Mouse (Mus musculus) liver, embryonic 15.5 days (tissue): Measurements from ENCODE around the gene Sv2c. TPM values are rescaled to one million over a fixed set of nuclear protein-coding genes. Genes with fewer than 3 reads are reported as not detected.

ENCODE experiments used
- ATAC-seq: fragments of 200-750 bp; cut with Nextera tagmentation; 2 replicates; pipeline ENCODE4 v1.8.0; 2017; ENCODE audit warnings: moderate number of reproducible peaks, mild to moderate bottlenecking, moderate library complexity; ENCODE audit not compliant: insufficient read depth
- H3K27ac ChIP-seq: fragments of 300-500 bp; sonication (generic); replicated peaks from 2 replicates; pipeline ENCODE4 v1.5.1; 2015; ENCODE audit warnings: mild to moderate bottlenecking, inconsistent platforms
- H3K27me3 ChIP-seq: fragments of 300-500 bp; sonication (generic); 2 replicates; pipeline ENCODE4 v1.6.1; 2015; ENCODE audit warnings: mild to moderate bottlenecking, inconsistent platforms
- H3K36me3 ChIP-seq: fragments of 300-500 bp; sonication (generic); replicated peaks from 2 replicates; pipeline ENCODE4 v1.6.1; 2015; ENCODE audit warnings: moderate library complexity, mild to moderate bottlenecking, inconsistent platforms
- H3K4me1 ChIP-seq: fragments of 300-500 bp; sonication (generic); replicated peaks from 2 replicates; pipeline ENCODE4 v1.6.1; 2015; ENCODE audit warnings: inconsistent platforms
- H3K4me2 ChIP-seq: fragments of 300-500 bp; sonication (generic); 2 replicates; pipeline ENCODE4 v1.6.1; 2015; ENCODE audit warnings: moderate library complexity, mild to moderate bottlenecking, inconsistent platforms
- H3K4me3 ChIP-seq: fragments of 300-500 bp; sonication (generic); replicated peaks from 2 replicates; pipeline ENCODE4 v1.5.1; 2015; ENCODE audit warnings: mild to moderate bottlenecking, inconsistent platforms
- H3K9ac ChIP-seq: fragments of 300-500 bp; sonication (generic); 2 replicates; pipeline ENCODE4 v1.6.1; 2015; ENCODE audit warnings: moderate library complexity, mild to moderate bottlenecking, inconsistent platforms
- H3K9me3 ChIP-seq: fragments of 300-500 bp; sonication (generic); replicated peaks from 2 replicates; pipeline ENCODE4 v1.6.1; 2016; ENCODE audit warnings: inconsistent platforms
- WGBS: fragments of 180-500 bp; shearing (Covaris S2); methylation state at CpG from one replicate; pipeline ENCODE4 v1.1.7; 2015; ENCODE audit warnings: mixed read lengths; ENCODE audit not compliant: insufficient replicate concordance; 5-methylcytosine and 5-hydroxymethylcytosine counted together
- polyA plus RNA-seq: library from polyadenylated mRNA; unstranded; fragments of >200 nt; fragmentation: Nextera tagmentation; extraction: Ambion mirVana; gene quantifications from 2 replicates; pipeline ENCODE4 v1.2.1, GENCODE M21; 2015

Gene Sv2c
- 0.08 and 0.15 TPM in 2 replicates for polyA plus RNA-seq

DNA sequence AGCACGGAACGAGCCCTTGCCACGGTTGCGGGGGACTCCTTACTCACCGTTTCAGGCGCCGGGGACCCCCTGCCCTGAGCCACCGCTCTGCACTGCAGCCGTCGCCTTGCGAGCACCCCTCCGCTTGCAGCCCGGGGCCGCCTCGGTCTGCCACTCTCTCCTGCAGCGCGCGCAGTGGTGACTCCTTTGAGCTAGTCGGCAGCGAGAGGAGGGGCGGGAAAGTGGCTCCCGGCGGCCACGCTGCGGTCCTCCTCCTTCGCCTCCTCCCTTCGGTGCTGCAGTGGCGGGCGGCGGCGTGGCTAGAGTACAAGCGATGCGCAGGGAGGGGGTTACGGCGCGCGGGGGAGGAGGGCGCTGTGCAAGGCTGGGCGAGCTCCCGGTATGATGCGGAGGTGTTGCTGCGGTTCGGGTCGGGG lies at the start of gene Sv2c:
TSS of gene Sv2c (minus strand) at position 177 of the 416 bp plus-strand sequence.
- H3K9me3 ChIP-seq: no peaks in the 10 kb centered on the region
- no peaks in the 10 kb centered on the region for H3K4me1 ChIP-seq
- no peak within 1 kb of the TSS for H3K9ac ChIP-seq
- peaks cover 75% of the 10 kb centered on the region for H3K27me3 ChIP-seq
- no peak for ATAC-seq
- WGBS: 1% methylated on average over 43 of the region's 44 CpGs
- no peak within 1 kb of the TSS for H3K27ac ChIP-seq
- H3K4me2 ChIP-seq: peak within 1 kb of the TSS; percentile 18; the same call in 1 of the 2 replicates
- 0 out of 2 replicates have a peak within 1 kb of the TSS, but pooled peaks have one; percentile 5 for H3K4me3 ChIP-seq
- H3K36me3 ChIP-seq: no peaks in the 10 kb centered on the region

DNA sequence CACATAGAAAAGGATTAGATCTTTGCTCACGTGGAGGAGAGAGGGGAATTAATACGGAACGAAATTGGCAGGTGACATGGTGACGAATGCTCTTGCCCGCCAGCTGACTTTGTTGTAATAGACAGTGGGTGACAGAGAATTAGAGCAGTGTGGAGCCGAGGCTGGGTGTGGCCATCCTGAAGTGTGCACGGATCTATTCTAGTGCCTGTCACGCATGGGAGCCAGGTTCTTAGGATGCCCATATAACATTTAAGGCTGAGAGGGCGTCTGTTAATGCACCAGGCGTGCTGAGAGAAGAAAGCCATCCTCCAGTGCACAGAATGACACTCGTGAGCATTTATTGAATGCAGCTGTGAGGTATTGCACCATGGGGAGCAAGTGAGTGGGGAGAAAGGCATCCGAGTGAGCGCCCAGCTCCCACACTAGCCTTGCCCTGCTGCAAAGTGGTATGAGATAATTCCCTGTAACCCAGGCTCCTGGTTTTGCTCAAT lies 48.3 kb upstream of the Sv2c start:
- Histone ChIP-seq H3K27ac (no peak overlapping the region), H3K9ac (no peak overlapping the region), H3K9me3 (no peaks in the 10 kb centered on the region), H3K4me1 (no peaks in the 10 kb centered on the region), H3K36me3 (no peaks in the 10 kb centered on the region), H3K4me3 (no peak overlapping the region), H3K27me3 (no peaks in the 10 kb centered on the region), H3K4me2 (no peak overlapping the region)
- 62% methylated on average over 13 of the region's 13 CpGs for WGBS
- ATAC-seq: no peak

DNA sequence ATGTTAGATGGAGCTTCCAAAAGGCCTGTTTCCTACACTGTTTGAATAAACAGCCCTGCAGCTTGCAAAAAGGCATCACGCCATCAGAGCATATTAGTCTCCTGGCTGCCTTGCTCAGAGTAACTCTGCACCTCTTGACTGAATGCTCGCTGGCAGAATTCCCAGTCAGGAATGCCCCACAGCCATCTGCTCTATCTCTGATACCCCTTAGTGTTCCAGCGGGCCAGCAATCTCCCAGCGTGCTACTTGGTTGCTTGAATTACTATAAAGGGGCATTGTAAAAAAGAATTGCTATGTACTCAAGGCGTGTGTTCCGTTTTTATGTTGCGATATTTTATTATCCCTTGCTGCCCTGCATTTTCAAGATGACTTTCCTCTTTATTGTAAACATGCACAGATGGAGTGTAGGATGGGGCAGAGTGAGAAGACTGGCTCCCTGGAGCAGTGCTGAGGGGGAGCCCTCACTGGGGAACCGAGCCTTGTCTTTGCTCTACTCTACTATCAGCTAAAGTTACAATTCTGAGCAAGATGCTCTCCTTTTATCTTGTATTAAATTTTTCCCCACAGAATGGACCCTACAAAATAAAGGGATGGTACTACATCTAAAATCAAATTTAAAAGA lies 43.3 kb upstream of the Sv2c start:
- 65% methylated on average over 8 of the region's 8 CpGs for WGBS
- ATAC-seq: no peak
- H3K9me3 ChIP-seq: no peaks in the 10 kb centered on the region
- no peak overlapping the region for H3K4me2 ChIP-seq
- H3K27ac ChIP-seq: no peak overlapping the region
- no peaks in the 10 kb centered on the region for H3K36me3 ChIP-seq
- no peaks in the 10 kb centered on the region for H3K4me1 ChIP-seq
- H3K4me3 ChIP-seq: no peak overlapping the region
- H3K9ac ChIP-seq: no peak overlapping the region
- no peaks in the 10 kb centered on the region for H3K27me3 ChIP-seq

DNA sequence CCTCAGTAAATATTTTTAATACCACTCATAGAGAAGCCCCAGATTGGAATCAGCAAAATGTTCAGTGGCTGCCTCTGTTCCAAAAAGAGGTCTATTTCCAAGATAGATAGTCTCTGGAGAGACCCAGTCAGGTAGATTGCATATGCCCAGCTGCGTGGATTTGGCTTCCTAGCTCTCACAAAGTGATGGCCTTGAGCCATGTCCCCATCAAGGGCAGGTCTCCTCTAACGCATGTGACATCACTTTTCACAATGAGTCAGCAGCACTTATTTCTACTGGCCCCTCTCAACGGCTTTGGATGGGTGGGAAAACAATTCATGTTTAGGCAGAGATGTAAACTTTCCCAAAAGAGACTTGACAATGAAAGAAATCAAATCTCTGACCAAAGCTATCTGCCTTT lies 41.3 kb upstream of the Sv2c start:
- H3K4me2 ChIP-seq: no peak overlapping the region
- H3K9ac ChIP-seq: no peak overlapping the region
- H3K27ac ChIP-seq: no peak overlapping the region
- H3K4me1 ChIP-seq: no peaks in the 10 kb centered on the region
- H3K27me3 ChIP-seq: no peaks in the 10 kb centered on the region
- H3K36me3 ChIP-seq: no peaks in the 10 kb centered on the region
- no peak for ATAC-seq
- WGBS: 44% methylated on average over 3 of the region's 3 CpGs
- no peak overlapping the region for H3K4me3 ChIP-seq
- no peaks in the 10 kb centered on the region for H3K9me3 ChIP-seq

DNA sequence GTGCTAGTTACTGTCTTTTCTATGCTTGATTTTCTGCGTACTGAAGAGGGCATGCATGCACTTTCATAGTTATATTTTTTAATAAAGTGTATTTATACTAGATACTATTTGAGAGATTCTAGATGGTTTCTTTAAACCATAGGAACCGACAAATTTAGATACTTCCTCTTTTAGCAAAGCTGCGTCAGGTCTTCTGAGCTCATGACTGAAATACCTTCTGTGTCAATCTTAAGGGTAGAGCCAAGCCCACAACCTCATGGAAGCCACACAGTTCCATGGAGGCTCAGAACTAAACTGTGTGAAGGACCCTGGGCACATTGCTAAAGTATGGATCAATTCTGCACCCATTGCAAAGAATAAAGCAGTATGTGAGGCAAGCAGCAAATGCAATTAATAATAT lies 39.9 kb upstream of the Sv2c start:
- Histone ChIP-seq H3K27ac (no peak overlapping the region), H3K36me3 (no peaks in the 10 kb centered on the region), H3K4me2 (no peak overlapping the region), H3K4me3 (no peak overlapping the region), H3K27me3 (no peaks in the 10 kb centered on the region), H3K9me3 (no peaks in the 10 kb centered on the region), H3K9ac (no peak overlapping the region), H3K4me1 (no peaks in the 10 kb centered on the region)
- ATAC-seq: no peak
- 36% methylated on average over 3 of the region's 3 CpGs for WGBS

DNA sequence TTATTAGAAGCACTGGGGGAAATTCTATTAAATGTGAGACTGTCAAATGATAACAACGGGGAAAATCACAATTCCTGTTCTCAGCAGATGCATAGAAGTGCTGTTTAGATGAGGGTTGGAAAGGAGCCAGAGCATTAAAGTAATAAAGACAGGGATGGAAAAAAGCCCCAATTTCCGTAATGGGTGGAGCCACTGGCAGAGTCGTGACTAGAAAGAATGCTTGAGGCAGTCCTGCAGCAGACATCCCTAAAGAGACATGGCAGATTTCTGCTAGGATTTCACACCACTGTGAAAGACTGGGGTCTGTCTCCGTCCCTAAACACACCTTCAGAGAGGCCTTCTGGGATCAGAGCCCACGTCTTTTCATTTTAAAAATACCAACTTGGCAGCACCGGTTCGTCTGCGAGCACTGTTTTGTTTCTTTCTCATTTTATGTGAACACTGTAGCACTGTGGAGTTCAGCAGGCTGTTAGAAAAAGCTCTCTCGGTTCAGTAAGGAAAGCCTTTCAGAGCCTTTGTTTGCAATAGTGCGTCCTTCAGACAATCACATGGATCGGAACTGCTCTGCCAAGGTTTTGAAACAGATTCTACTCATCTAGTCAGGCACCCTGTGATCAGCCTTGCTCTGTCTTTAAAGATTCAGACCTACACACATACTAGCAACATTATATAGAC lies 36.8 kb upstream of the Sv2c start:
- Histone ChIP-seq H3K36me3 (no peaks in the 10 kb centered on the region), H3K9me3 (no peaks in the 10 kb centered on the region), H3K4me1 (no peaks in the 10 kb centered on the region), H3K4me3 (no peak overlapping the region), H3K9ac (no peak overlapping the region), H3K27ac (no peak overlapping the region), H3K4me2 (no peak overlapping the region), H3K27me3 (no peaks in the 10 kb centered on the region)
- ATAC-seq: no peak
- WGBS: 59% methylated on average over 11 of the region's 11 CpGs

DNA sequence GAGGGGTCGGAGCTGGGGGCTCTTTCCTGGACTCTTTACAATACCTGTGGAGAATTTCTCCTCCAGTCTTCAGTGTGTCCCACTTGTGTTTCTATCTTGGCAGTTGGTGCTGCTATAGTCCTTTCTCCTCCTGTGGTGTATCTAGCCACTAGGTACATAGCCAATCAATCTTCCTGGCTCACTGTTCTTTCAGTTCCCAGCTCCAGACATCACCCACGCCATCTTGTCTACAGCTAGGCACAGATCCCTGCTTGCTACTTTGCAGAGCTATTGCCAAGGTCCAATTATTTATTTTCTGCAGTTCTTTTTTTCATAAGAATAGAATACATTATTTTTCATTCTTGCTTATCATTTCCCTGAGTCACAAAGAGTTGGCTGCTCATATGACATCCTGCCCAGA lies 34.2 kb upstream of the Sv2c start:
- no peak for ATAC-seq
- Histone ChIP-seq H3K4me3 (no peak overlapping the region), H3K27ac (no peak overlapping the region), H3K9ac (no peak overlapping the region), H3K9me3 (no peaks in the 10 kb centered on the region), H3K36me3 (no peaks in the 10 kb centered on the region), H3K27me3 (no peaks in the 10 kb centered on the region), H3K4me1 (no peaks in the 10 kb centered on the region), H3K4me2 (no peak overlapping the region)
- WGBS: 41% methylated on average over 2 of the region's 2 CpGs

DNA sequence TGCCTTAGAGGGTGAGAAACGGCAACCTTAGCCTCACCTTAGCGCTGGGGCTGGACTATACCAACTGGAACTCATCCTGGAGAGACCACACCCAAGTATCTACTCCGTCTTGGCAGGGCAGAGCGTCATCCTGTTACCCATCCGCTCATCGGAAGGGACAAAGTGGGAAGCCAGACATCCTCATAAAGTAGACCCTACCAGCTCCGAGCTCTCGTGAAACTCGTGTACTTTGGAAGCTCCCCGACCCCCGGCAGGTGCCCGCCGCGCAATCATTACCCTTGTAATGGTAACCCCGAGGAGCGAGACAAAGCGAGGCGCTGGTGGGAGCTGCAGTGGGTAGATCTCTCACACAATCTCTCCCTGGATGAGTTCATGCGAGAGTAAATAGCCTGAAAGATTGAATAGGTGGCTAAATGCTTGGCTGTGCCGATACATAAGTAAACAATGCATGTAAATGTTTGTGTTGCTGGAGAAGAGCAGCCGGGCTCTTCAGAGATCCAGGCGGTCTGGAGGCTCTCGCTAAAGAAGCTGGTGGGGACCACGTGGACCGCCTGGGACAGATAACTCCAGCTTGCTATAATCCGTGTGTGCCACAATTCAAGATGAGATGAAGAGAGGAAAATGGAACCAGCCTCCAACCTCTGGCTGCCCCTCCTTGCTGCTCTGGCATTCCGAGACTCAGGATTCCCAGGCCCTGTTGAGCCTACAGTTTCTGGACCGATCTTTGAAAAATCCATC lies 1.2 kb upstream of the Sv2c start:
- Histone ChIP-seq H3K4me3 (no peak overlapping the region), H3K4me1 (no peaks in the 10 kb centered on the region), H3K9ac (no peak overlapping the region), H3K4me2 (no peak overlapping the region), H3K27me3 (peaks cover 70% of the 10 kb centered on the region), H3K27ac (no peak overlapping the region), H3K36me3 (no peaks in the 10 kb centered on the region), H3K9me3 (no peaks in the 10 kb centered on the region)
- 5% methylated on average over 28 of the region's 28 CpGs for WGBS
- no peak for ATAC-seq

DNA sequence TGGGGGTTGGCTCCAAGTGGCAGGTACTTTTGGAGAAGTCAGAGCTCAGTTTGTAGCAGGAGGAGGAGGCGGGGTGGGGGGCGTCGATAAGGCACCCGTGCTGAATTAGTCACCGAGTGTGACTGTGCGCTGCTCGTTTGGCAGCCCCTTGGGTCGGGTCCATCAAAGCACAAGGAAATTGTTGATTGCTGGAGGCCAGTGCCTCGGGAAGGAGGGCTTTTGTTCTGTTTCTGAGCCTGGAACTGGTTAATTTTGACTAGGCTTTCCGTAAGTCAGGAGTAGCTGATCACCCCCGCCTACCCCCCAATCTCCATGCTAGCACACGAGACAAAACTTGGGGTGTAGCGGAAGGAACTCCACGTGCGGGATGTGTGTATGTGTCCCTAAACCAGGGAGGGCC lies 456 bp upstream of the Sv2c start:
- H3K9ac ChIP-seq: no peak overlapping the region
- H3K27me3 ChIP-seq: peaks cover 71% of the 10 kb centered on the region
- peak overlapping the region; percentile 18; the same call in 1 of the 2 replicates for H3K4me2 ChIP-seq
- H3K9me3 ChIP-seq: no peaks in the 10 kb centered on the region
- H3K4me3 ChIP-seq: no peak overlapping the region
- no peaks in the 10 kb centered on the region for H3K4me1 ChIP-seq
- H3K27ac ChIP-seq: no peak overlapping the region
- ATAC-seq: no peak
- 3% methylated on average over 15 of the region's 15 CpGs for WGBS
- no peaks in the 10 kb centered on the region for H3K36me3 ChIP-seq

DNA sequence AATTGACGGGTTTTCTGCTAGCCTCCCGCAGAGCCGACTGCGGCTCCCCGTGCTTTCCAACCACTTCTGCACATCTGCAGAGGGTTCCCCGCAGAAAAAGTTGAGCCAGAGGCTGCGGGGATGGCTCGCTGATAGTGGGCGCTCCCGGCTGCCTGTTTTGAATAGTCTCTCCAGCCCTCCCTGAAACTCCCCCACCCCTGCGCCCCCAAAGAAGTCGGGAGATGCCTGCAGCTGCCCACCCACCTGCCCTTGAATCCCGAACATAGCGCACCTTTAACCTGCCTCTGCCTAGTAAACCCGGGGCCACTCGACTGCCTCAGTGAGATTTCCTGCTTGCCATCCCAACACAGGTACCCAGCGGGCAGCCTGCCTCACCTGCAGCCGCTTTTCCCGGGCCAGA lies 466 bp downstream of the Sv2c start:
- Histone ChIP-seq H3K4me1 (no peaks in the 10 kb centered on the region), H3K9me3 (no peaks in the 10 kb centered on the region), H3K27ac (no peak overlapping the region), H3K4me2 (peak overlapping the region; percentile 18; the same call in 1 of the 2 replicates), H3K27me3 (peaks cover 79% of the 10 kb centered on the region), H3K4me3 (no peak overlapping the region), H3K36me3 (no peaks in the 10 kb centered on the region), H3K9ac (no peak overlapping the region)
- WGBS: under 1% methylated on average over 18 of the region's 19 CpGs
- ATAC-seq: no peak

DNA sequence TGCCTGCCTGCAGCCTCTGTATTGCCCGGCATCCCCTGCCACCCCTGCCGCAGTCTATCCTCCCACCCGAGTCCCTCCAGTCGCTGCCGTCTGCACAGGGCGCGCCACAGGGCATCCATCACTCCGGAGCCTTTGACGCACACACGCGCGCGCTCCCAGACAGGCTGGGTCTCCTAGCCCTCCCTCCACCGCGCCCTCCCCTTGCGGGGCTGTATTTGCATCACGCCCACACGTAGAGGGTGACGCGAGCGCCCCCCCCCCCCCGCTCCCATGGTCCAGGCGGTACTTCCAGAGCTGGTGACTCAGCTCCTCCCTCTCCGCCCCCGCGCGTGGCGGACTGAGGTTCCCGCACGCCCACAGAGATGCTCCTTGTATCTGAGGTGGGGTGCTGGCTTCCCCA lies 1.3 kb downstream of the Sv2c start:
- Histone ChIP-seq H3K4me1 (no peaks in the 10 kb centered on the region), H3K4me2 (no peak overlapping the region), H3K9me3 (no peaks in the 10 kb centered on the region), H3K4me3 (no peak overlapping the region), H3K9ac (no peak overlapping the region), H3K27ac (no peak overlapping the region), H3K36me3 (no peaks in the 10 kb centered on the region), H3K27me3 (peaks cover 75% of the 10 kb centered on the region)
- no peak for ATAC-seq
- WGBS: 3% methylated on average over 30 of the region's 30 CpGs
